Mouse (Mus musculus) neural tube, postnatal 0 days (tissue): Measurements from ENCODE around the gene Gm11114. TPM values are rescaled to one million over a fixed set of nuclear protein-coding genes. Genes with fewer than 3 reads are reported as not detected.

Source experiments
- polyA plus RNA-seq: library from polyadenylated mRNA; unstranded; fragments of >200 nt; fragmentation: Nextera tagmentation; extraction: Ambion mirVana; gene quantifications from 2 replicates; pipeline ENCODE4 v1.2.1, GENCODE M21; 2015

The Gm11114 gene
- not detected in 2 replicates for polyA plus RNA-seq

DNA sequence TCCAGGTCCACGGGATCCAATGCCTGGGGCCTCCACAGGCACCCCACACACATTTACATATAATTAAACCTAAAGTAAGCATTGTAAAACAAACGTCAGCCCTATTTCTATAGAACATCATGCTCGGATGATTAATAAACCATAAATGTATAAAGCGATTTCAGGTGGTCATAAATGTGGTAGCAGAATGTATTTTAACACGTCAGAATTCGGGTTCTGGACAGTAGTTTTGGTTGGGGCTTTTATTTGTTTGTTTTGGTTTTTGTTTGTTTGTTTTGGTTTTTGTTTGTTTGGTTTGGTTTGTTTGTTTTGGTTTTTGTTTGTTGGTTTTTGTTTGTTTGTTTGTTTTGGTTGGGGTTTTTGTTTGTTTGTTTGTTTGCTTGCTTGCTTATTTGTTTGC, at the start of gene Gm11114:
Gene Gm11114, plus strand, starts transcription at position 301 of the 400 bp plus-strand sequence.

GRCm38 (mm10) chr9:85327242-85328211, 15.0 kb downstream of the Gm11114 start, which contains the start of gene Tent5a:
Tent5a (minus strand) TSS chr9:85327348.

Other genes with a start within 250 kb of the Gm11114 start
- gene Tent5a, start 14.6 kb downstream of the Gm11114 start, polyA plus RNA-seq = 6.3 and 6.4 TPM in 2 replicates